Mouse (Mus musculus) CD4-positive naive resting alpha-beta T cell, adult 76 days (primary cell): ENCODE data around the gene Sertad3. TPM values are rescaled to one million over a fixed set of nuclear protein-coding genes. Genes with fewer than 3 reads are reported as not detected.

ENCODE experiments used
- total RNA-seq: library from RNA; stranded (reverse); gene quantifications from one replicate; pipeline ENCODE4 v1.2.4, GENCODE M21; 2023

The Sertad3 gene
- total RNA-seq: 9.4 TPM

DNA sequence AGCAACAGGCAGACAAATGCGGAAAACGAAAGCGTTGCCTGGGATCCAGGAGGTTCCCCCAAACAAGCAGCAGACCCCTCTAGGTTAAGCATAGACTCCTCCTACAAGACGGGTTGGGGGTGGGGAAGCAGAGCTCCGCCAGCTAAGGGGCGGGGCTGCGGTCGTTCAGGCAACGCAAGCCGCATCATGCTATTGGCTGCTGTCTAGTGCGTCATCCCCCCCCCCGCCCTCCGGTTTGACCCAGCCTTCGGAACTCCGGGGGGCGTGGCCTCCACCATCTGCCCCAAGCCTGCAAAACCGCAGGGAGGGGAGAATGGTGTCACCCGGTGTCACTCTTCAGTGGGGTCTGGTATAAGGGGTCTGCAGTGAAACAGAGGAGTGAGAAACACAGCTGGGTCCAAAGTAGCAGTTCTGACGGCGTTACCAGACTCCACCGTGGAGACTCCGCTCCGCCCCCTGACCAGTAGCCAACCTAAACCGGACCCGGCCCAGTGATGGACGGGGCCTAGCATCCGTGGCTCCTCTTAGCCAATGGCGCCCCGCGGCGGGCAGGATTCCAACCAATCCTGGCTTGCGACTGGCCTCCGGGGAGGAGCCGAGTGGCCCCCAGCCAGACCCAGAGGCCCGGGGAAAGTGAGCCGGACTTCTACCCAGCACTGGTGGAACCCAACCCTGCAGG is at the start of gene Sertad3:
Sertad3 (plus strand) TSS at position 613 of the 679 bp plus-strand sequence.

GRCm38 (mm10) chr7:27447419-27448286 is 25.9 kb upstream of the Sertad3 start, which contains the start of the genes Sptbn4 and Blvrb:
TSS of gene Sptbn4 (minus strand) at chr7:27447686.
TSS of gene Blvrb (plus strand) at chr7:27447978.

GRCm38 (mm10) chr7:27486770-27487697 is 13.5 kb downstream of the Sertad3 start, which contains the start of gene Sertad1:
TSS of gene Sertad1 (plus strand) at chr7:27486910.

DNA sequence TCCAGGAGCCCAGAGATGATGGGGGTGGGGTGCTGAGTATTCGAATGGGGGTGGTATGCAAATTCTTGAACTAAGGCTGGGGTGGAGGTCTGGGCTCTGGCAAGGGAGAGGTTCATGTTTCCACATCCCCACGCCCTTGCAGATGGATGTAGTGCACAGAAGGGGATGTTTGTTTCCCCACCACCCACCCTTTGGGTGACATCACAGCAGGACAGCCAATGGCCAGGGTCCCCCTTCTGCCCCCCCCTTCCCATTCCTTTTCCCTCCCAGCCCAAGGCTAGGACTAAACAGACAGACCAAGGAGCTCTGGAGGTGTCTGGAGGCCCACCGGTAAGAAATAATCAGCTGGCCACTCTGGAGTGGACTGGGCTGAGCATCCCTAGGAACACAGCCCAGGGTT is 25.5 kb downstream of the Sertad3 start, which contains the start of gene Prx:
Prx (plus strand) TSS at position 289 of the 400 bp plus-strand sequence.

DNA sequence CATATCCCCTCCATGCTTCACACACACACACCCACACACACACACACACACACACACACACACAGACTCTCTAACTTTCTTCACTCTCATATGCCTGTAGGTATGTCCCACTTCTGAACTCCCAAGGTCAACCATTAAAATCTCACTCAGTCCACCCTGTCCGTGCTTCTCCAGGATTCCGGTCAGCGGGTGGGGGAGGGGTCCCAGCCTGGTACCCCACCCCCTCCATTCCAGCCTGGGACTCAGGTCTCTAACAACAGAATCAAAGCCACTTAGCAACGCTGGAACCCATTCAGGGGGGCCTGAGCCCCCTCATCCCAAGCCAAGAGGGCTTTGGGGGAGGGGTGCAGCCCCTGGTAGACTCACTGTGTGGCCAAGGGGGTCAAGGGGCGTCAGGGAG is 49.4 kb downstream of the Sertad3 start, which contains the start of gene Hipk4:
Hipk4 (plus strand) TSS at position 301 of the 400 bp plus-strand sequence.

Other genes starting within 250 kb of the Sertad3 start
- gene Itpkc, start 245.1 kb upstream of the Sertad3 start, total RNA-seq: 12.1 TPM
- gene Coq8b, start 240.7 kb upstream of the Sertad3 start, total RNA-seq: 15.3 TPM
- 2.7 TPM for gene Numbl, start 215.3 kb upstream of the Sertad3 start, total RNA-seq
- 1.1 TPM for gene Ltbp4, start 136.1 kb upstream of the Sertad3 start, total RNA-seq
- 60.2 TPM for gene Shkbp1, start 117.7 kb upstream of the Sertad3 start, total RNA-seq
- 3.7 TPM for gene Gm20479, start 116.3 kb upstream of the Sertad3 start, total RNA-seq
- gene Sptbn4, start 26.1 kb upstream of the Sertad3 start, total RNA-seq: not detected
- gene Blvrb, start 25.8 kb upstream of the Sertad3 start, total RNA-seq: 14.6 TPM
- 52.4 TPM for gene Sertad1, start 13.1 kb downstream of the Sertad3 start, total RNA-seq
- 0.82 TPM for gene Prx, start 25.6 kb downstream of the Sertad3 start, total RNA-seq
- gene Hipk4, start 49.5 kb downstream of the Sertad3 start, total RNA-seq: not detected
- 118 TPM for gene Pld3, start 79.5 kb downstream of the Sertad3 start, total RNA-seq
- gene 2310022A10Rik, start 79.5 kb downstream of the Sertad3 start, total RNA-seq: 27.7 TPM
- gene Akt2, start 117.8 kb downstream of the Sertad3 start, total RNA-seq: 145 TPM
- not detected for gene Ttc9b, start 180.1 kb downstream of the Sertad3 start, total RNA-seq
- 10.8 TPM for gene Map3k10, start 200.8 kb downstream of the Sertad3 start, total RNA-seq
- gene Zfp607b, start 215.6 kb downstream of the Sertad3 start, total RNA-seq: 2.3 TPM